Mouse (Mus musculus): ENCODE results near the gene Pogz.
"Not testable (repeated sequence)": the region's sequence is repeated elsewhere in the genome, so short reads cannot be mapped to it uniquely, and the experiment has no call there.

Gene Pogz

DNA sequence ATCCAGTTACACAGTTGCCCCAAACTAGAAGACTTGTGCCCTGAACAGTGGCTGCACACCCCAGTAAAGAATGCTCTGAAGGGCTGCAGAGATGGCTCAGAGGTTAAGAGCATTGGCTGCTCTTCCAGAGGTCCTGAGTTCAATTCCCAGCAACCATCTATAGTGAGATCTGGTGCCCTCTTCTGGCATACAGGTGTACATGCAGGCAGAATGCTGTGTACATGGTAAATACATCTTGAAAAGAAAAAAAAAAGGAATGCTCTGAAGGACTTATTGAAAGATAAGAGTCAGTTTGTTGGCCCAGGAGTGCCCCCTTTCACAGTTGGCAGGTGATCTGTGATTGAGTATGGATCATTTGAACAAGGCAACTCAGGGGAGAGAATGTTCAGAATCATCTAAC is 4.0 kb upstream of the Pogz start:
- no peak for DNase-seq (ENCODE audit: low spot score)

DNA sequence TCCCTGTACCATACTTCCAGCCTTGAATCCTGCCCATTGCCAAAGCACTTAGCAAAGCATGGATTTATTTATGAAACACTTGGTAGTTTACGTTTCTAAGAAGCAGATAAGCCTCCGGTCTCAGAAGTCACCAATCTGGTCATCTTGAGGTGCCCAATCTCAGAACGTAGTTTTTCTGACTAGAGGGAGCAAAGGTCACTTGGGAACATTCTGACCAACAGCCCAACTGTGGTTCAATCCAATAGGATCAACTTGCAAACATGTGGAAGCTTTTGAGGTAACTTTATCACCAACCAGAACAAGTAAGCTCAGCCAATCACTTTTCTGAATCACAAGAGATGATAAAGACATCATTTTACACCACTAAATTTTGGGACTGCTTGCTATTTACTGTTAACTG is 2.0 kb upstream of the Pogz start:
- DNase-seq (ENCODE audit: low spot score) = no peak

DNA sequence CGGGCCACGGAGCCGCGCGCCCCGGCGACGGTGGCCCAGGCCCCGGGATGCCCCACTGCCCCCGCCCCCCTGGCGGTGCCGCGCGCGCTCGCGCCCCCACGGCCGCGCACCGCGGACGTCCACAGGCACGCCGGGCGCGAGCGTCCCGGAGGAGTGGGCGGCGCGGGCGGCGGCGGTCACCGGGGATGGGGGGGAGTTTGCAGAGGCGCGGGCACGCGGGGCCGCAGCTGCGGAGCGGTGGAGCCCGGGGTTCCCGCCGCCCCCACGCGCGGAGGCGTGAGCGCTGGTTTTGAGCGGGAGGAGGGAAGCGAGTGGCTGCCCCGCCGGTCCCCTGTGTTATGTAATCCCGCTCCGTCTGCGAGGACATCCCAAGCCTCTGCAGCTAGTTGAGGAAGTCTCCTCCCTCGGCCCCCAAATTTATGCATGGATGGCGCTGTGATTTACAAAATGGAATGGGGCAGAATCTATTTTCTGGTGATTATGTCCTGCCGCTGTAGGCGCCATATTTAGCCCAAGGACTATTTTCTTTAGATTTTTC is 661 bp downstream of the Pogz start:
- peak; percentile 79 for DNase-seq (ENCODE audit: low spot score)

DNA sequence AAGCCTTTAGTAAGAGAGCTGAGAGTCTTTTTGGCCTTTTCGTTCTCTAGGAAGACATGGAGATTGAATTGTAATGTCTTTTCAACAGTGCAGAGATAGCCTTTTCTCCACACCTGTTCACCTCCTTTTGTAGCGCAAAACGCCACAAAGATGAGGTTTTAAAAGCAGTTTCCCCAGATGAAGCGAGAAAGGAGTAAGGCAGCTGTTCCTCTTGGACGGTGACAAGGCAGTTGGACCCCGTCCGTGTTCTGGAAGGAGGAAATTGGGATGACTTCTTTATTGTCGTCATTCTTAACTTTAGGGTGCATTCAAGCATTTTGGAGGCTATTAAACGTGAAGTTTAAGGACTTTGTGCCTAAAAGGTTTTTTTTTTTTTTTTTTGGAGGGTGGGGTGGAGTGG is 1.3 kb downstream of the Pogz start:
- peak; percentile 13 for DNase-seq (ENCODE audit: low spot score)

DNA sequence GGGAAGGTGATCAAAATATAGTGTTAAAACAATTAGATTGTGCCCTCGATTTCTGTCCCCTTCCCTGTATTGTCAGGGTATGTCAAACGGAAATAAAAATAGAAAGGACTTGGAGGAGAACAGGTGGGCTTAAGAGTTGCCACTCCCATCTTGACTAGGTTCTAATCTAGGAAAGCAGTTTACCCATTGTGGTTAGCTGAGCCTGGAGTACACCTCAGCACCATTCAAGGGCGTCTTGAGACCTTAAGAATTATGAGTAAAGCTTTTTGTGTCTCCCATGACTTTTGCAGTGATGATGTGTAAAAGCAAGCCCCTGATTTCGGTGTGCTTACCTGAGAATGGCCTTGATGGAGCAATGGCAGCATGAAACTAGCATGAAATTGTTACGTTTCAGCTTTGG is 1.7 kb downstream of the Pogz start:
- no peak for DNase-seq (ENCODE audit: low spot score)

DNA sequence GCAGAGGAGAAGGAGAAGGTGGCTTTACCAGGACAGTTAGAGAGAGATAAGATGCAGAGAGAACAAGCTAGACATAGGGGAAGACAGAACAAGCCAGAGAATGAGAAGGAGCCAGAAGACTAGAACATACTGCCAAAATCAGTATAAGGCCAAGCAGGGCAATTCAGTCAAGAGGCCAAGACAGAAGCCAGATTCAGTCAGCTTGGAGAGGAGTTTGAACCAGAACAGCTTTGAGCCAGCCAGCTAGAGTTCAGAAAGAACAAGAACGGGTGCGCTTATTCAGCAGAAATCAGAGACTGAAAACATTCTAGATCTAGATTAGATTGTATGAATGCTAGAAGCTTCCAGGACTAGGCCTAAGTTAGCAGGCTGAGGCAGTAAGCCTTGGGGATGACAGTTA is 10.0 kb downstream of the Pogz start:
- no peak for DNase-seq (ENCODE audit: low spot score)

DNA sequence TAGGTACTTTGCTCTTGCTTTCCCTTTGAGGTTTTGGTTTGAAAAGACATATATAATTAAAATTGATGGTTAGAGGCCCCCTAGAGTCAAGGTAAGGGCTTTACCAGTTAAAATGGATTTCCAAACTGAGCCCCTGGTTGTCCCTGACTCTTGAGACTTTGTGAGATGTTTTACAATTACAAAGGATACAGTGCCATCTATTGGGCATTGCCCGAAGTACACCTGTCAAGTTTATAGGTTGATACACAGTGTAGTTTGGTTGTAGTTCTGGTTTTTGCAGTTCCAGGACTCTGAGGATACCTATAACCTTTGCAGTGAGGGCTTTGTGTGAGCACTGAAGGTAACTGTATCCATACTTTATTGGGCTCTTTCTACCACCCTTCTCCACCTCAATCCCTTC is 12.0 kb downstream of the Pogz start:
- peak; percentile 74 for DNase-seq (ENCODE audit: low spot score)

DNA sequence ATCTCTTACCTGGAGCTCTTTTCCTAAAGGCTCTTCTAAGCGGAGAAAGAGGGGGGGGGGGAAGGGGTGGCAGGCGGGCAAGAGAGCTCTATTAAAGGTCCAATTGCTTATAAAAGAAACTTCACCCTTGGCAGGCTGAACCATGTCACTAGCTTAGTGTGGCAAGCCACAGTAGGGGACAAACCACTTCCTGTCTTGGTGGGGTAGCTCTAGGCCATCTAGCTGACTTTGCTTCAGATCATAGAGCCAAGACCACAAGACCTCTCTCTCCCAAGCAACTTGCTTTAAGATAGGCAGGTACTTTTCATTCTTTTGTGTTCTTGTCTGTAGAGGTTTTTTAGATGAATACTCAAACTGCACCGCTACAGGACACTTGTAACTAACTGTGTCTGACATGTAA is 14.4 kb downstream of the Pogz start:
- no peak for DNase-seq (ENCODE audit: low spot score)

DNA sequence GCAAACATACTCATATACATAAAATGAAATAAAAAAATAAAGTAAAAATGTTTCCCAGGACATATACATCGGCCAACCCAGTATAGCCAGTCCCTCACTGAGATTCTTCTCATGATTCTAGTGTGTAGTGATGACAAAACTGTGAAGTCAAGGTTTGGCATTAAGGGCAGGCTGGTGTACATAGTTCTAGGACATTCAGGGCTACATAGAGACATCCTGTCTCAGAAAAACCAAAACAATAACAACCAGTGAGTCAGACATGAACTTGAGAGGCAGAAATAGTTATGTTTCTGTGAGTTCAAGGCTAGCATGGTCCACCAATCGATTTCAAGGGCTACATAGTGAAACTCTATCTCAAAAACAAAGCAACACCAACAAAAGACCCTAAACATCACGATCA is 14.8 kb downstream of the Pogz start:
- no peak for DNase-seq (ENCODE audit: low spot score)

DNA sequence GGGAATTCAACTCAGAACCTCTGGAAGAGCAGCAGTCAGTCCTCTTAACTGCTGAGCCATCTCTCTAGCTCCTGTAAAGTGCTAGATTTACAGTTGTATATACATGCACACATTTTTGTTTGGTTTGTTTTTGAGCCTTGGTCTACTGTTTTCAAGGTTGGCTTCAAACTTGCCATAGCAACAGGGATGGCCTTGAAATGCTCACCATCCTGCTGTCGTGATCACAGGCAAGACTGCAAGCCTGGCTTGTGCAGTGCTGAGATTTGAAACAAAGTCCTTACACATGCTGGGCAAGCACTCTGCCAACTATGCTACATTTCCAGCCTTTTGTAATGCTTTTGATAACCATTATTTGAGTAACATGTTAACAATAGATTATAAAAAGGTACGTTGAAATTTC is 22.1 kb downstream of the Pogz start:
- DNase-seq (ENCODE audit: low spot score) = no peak

DNA sequence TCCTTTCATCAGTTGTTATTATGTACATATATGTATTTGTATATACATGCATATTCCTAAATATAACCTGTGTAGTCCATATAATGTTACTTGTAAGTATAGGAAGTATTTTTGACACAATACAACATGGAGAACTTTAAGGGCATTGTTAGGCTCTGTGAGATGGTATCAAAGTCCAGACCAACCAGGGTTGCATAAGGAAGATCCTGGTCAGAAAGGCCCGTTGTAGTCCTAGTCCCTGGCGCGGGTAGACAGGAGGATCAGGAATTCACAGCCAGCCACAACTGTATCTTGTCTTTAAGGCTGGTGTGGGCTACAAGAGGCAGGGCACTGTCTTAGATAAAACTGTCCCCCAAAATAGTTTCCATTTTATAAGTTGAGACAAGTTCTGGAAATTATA is 31.6 kb downstream of the Pogz start:
- no peak for DNase-seq (ENCODE audit: low spot score)

DNA sequence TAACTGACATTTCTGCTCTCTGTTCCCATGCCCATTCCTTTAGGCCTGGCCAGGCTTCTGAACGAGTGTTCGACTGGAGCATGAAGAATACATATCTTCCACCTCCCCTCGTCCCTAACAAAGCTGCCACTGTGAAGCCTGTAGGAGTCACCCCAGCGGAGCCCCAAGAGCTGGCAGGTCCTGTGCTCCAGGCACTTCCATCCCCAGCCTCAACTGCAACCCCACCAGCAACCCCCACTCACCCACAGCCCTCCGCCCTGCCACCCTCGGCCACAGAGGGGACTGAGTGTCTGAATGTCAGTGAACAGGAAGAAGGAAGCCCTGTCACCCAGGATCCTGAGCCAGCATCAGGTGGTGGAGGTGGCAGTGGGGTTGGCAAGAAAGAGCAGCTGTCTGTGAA is 41.3 kb downstream of the Pogz start:
- no peak for DNase-seq (ENCODE audit: low spot score)

DNA sequence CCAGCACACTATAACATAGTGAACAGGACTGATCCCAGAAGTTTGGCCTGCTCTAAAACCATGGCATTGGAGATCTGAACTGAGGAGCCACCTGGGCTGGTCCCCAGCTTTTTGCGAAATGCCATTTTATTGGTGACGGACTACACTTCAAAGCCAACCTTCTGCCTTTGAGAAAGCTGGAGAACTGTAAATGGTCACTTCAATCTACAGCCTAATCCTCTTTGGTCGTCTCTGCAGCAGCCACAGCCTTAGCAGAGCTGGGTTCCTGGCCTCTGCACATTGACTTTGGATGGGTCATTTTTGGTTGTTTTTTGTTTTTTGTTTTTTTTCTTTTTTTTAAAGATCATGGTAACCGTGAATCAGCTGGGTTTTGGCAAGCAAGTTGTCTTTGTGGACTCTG is 44.5 kb downstream of the Pogz start:
- DNase-seq (ENCODE audit: low spot score) = no peak

DNA sequence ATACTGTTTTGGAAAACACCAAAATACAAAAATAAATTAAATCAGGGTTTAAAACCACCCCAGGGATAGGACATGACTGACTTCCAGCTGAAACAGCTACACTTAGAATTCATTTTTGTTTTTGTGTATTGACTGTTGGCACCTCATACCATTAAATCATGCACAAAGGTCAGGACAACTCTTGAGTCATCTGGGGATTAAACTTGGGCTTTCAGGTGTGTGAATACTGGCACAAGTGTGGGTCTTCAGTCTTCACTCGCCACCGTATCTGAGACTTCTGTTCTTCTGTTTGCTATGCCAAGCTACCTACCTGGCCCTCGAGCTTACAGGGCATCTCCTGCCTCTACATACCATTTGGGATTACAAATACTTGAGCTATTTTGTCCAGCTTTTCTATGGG is 45.2 kb downstream of the Pogz start:
- no peak for DNase-seq (ENCODE audit: low spot score)

DNA sequence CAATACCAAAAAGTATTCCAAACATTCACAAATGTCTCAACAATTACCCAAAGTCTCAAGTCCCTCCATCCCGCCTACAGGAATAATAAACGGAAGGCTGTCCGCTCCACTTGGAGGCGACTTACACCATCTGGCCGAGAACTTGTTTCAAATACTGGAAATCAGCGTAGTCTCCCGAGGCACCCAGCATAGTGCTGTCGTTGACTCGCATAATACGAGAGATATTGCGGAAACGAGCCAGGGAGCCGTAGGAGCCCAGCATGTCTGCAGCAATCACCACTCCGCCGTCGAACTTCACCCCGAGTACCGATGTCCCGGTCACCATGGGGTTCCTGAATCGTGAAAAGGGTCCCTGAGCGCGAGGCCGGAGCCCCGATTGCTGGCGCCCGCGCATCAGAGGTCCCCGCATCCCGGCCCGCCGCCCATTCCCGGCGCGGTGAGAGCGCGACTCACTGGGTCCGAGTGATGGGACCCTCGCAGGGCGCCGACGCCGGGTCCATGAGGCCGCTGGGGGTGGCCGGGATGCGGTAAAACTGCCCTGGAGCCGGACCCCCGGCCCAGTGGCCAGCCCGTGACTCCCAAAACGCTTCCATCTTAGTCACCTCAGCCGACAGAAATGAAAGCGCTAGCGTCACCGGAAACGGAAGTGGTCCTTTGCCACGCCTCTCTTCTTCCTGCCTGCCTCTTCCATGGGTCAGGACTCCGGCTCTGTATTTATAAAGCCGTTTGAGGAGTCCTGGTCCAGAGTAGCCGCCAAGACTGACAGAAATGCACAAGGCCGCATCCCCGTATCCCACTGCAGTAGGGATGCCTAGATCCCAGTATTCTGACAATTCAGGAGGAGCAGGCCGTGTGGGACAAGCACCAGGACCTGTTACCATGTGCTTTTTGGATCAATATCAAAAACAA is 49.2 kb downstream of the Pogz start, which contains the start of gene Psmb4:
Gene Psmb4, minus strand, starts transcription at position 646 of the 909 bp plus-strand sequence.
- DNase-seq (ENCODE audit: low spot score) = peak; percentile 96

DNA sequence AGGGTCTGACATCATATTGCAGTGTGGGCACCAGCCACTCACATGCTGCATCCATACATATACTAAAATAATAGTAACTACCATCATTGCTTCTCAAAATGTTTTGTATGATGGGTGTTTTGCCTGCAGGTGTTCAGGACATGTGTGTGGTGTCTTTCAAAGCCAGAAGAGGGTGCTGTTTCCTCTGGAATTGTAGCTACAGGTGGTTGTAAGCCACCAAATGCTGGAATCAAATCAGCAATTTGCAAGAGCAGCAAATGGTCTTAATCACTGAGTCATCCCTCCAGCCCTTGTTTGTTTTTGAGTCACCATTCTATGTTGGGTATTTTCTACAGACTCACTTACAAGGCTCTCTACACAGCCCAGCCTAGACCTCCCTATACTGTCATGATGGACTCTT is 51.2 kb downstream of the Pogz start:
- peak; percentile 55 for DNase-seq (ENCODE audit: low spot score)

DNA sequence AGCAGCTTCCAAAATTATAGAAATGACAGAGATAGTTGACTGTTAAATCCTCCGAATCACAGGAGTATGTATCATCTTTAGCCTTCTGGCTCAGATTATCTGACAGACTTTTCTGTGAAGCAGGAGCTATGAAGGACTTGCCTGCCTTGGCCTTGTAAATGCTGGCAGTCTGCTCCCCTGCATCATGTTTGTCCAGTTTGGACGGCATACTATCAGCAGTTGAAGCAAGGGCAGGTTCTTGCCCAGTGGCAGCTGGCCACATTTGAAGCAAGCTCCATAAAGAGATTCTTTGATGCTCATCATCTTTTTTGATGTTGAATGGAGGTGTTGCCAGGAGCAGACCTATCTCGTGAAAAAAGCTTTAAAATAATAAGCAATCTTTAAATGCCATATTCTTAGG is 56.7 kb downstream of the Pogz start:
- DNase-seq (ENCODE audit: low spot score) = no peak

DNA sequence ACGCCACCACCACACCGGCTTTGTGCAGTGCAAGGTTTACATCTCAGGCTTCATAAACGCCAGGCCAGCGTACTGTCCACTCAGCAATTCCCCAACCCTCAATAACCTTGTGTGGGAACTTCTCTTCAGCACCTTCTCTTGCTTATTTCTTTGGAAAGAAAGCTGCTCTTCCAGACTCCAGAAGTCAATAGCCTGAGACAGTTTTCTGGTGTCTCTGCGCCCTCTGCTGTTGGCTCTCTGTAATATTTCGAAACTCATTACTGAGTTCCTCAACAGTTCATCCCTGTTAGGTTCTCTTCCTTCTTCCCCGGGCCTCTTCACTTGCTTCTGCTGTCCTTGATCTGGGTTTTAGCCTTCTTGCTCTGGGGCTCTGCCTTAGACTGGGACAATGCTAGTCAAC is 65.4 kb downstream of the Pogz start:
- peak; percentile 73 for DNase-seq (ENCODE audit: low spot score)

DNA sequence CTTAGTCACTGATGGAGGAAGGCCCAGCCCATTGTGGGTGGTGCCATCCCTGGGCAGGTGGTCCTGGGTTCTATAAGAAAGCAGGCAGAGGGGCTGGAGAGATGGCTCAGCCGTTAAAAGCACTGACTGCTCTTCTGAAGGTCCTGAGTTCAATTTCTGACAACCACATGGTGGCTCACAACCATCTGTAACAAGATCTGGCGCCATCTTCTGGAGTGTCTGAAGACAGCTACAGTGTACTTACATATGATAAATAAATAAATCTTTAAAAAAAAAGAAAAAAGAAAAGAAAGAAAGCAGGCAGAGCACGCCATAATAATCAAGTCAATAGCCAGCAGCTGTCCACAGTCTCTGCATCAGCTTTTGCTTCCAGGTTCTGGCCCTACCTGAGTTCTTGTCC is 67.4 kb downstream of the Pogz start:
- DNase-seq (ENCODE audit: low spot score) = not testable (repeated sequence)

DNA sequence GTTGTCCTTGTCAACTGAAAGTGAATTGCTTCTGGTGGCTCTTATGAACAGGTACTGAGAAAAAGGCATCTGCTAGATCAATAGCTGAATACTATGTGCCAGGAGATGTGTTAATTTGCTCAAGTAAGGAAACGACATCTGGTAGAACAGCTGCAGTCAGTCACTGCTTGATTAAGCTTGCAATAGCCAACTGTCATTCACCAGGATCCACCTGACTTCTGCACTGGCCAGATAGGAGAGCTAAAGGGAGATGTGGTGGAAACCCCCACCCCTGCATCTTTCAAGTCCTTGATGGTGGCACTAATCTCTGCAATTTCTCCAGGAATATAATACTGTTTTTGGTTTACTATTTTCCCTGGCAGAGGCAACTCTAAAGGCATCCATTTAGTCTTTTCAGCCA is 69.1 kb downstream of the Pogz start:
- no peak for DNase-seq (ENCODE audit: low spot score)

DNA sequence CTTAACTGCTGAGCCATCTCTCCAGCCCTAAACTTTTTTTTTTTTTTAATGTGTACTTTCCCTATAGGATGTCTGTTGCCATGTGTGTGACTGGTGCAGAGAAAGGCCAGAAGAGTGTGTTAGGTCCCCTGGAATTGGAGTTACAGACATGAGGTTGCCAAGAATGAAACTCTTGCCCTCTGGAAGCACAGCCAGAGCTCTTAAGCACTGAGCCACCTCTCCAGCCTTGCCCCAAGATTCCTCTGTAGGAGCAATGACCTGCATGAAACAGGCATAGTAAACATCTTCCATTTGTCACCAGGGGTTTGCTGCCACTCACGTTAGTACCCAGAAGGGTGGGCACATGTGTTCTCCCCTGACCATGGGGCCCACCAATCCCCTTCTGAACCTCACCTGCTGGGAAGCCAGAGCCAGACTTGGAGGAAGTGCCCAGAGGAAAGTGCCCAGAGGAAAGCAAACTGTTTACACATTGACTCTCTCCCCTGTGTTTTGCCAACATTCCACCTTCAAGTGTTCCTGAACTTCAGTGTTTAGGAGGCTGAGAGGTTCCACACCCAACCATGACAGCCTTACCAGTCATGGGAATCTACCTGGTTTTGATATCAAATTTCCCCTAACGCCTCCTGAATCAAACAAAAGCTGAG is 73.8 kb downstream of the Pogz start:
- no peak for DNase-seq (ENCODE audit: low spot score)

DNA sequence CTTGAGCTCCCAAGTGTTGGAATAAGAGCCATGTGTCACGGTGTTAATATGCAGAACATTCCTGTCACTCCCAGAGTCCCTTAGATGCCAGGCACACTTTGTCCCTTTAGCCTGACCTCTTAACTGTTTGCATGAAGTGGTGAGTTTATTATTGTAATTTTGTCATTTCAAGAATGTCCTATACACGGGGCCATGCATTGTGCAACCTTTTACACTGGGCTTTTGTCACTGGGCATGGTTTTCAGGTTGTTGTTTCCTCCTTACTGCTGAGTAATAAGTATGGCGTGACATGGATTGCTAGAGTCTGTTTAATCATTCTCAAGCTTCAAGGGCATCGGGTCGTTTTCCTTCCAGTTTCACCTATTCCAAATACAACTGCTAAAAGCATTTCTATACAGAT is 76.4 kb downstream of the Pogz start:
- DNase-seq (ENCODE audit: low spot score) = no peak
